Mouse (Mus musculus): ENCODE data around the gene Trim63. TPM values are rescaled to one million over a fixed set of nuclear protein-coding genes. Genes with fewer than 3 reads are reported as not detected.

Gene Trim63
- polyA plus RNA-seq, 1 experiment: not detected

GRCm38 (mm10) chr4:134378089-134378615, 63.2 kb downstream of the Trim63 start:
- Histone ChIP-seq H3K4me3 (replicated peaks) (no peak overlapping the region), H3K27me3 (replicated peaks) (peaks cover 67% of the 10 kb centered on the region), H3K4me1 (no peaks in the 10 kb centered on the region), H3K9me3 (peaks cover 16% of the 10 kb centered on the region), H3K36me3 (replicated peaks; ENCODE audit: low read length) (no peaks in the 10 kb centered on the region)
- TF ChIP-seq GATA1 (IDR thresholded peaks at IDR 0.05; ENCODE audit: borderline replicate concordance, low read length): no peak
- no peak for TF ChIP-seq FLI1 (IDR thresholded peaks at IDR 0.05; ENCODE audit: low read length)

Other genes starting within 250 kb of the Trim63 start
- 77.0 and 307 TPM in 2 replicates for gene Cd52, start 220.0 kb upstream of the Trim63 start, polyA plus RNA-seq (2012; ENCODE audit: insufficient read depth, low replicate concordance)
- gene Ubxn11, start 212.6 kb upstream of the Trim63 start, polyA plus RNA-seq (2012; ENCODE audit: insufficient read depth, low replicate concordance): 69.8 and 175 TPM in 2 replicates
- 1,646 and 1,679 TPM in 2 replicates for gene Sh3bgrl3, start 186.3 kb upstream of the Trim63 start, polyA plus RNA-seq (2012; ENCODE audit: insufficient read depth, low replicate concordance)
- gene Cep85, start 128.0 kb upstream of the Trim63 start, polyA plus RNA-seq (2012; ENCODE audit: insufficient read depth, low replicate concordance): 10.9 and 19.9 TPM in 2 replicates
- gene Gm7534, start 112.1 kb upstream of the Trim63 start, polyA plus RNA-seq (2012; ENCODE audit: insufficient read depth, low replicate concordance): not detected in 2 replicates
- not detected in 2 replicates for gene Catsper4, start 87.7 kb upstream of the Trim63 start, polyA plus RNA-seq (2012; ENCODE audit: insufficient read depth, low replicate concordance)
- not detected in 2 replicates for gene Cnksr1, start 76.7 kb upstream of the Trim63 start, polyA plus RNA-seq (2012; ENCODE audit: insufficient read depth, low replicate concordance)
- gene E130218I03Rik, start 71.5 kb upstream of the Trim63 start, polyA plus RNA-seq (2012; ENCODE audit: insufficient read depth, low replicate concordance): not detected in 2 replicates
- gene Zfp593, start 69.5 kb upstream of the Trim63 start, polyA plus RNA-seq (2012; ENCODE audit: insufficient read depth, low replicate concordance): 27.6 and 28.1 TPM in 2 replicates
- gene Gm30191, start 68.2 kb upstream of the Trim63 start, polyA plus RNA-seq (2012; ENCODE audit: insufficient read depth, low replicate concordance): not detected in 2 replicates
- gene Grrp1, start 61.0 kb upstream of the Trim63 start, polyA plus RNA-seq (2012; ENCODE audit: insufficient read depth, low replicate concordance): not detected in 2 replicates
- 0.20 TPM in 1 of 2 replicates, not detected in the other for gene Pdik1l, start 27.2 kb upstream of the Trim63 start, polyA plus RNA-seq (2012; ENCODE audit: insufficient read depth, low replicate concordance)
- gene Slc30a2, start 28.1 kb downstream of the Trim63 start, polyA plus RNA-seq (2012; ENCODE audit: insufficient read depth, low replicate concordance): 1.1 TPM in 1 of 2 replicates, not detected in the other
- not detected in 2 replicates for gene Extl1, start 68.7 kb downstream of the Trim63 start, polyA plus RNA-seq (2012; ENCODE audit: insufficient read depth, low replicate concordance)
- gene Pafah2, start 81.2 kb downstream of the Trim63 start, polyA plus RNA-seq (2012; ENCODE audit: insufficient read depth, low replicate concordance): 2.4 and 3.8 TPM in 2 replicates
- 7.4 and 115 TPM in 2 replicates for gene Stmn1, start 153.2 kb downstream of the Trim63 start, polyA plus RNA-seq (2012; ENCODE audit: insufficient read depth, low replicate concordance)
- gene Paqr7, start 181.6 kb downstream of the Trim63 start, polyA plus RNA-seq (2012; ENCODE audit: insufficient read depth, low replicate concordance): 41.9 and 45.9 TPM in 2 replicates
- gene Aunip, start 195.9 kb downstream of the Trim63 start, polyA plus RNA-seq (2012; ENCODE audit: insufficient read depth, low replicate concordance): 0.54 TPM in 1 of 2 replicates, not detected in the other
- 46.4 and 106 TPM in 2 replicates for gene Mtfr1l, start 220.3 kb downstream of the Trim63 start, polyA plus RNA-seq (2012; ENCODE audit: insufficient read depth, low replicate concordance)
- gene Selenon, start 237.0 kb downstream of the Trim63 start, polyA plus RNA-seq (2012; ENCODE audit: insufficient read depth, low replicate concordance): 7.1 and 9.1 TPM in 2 replicates